Mouse (Mus musculus): ENCODE measurements at regions not wholly inside any gene's neighbourhood (a gene's known extent, or its start where the extent isn't known, plus 50 kb on each side); places are given as distances from the start of the nearest gene placed in this dataset.

GRCm38 (mm10) chr3:120477232-120477631 is 693.0 kb upstream of the Ptbp2 start:
- no peak for DNase-seq (ENCODE audit: low spot score)
- WGBS = 57% methylated on average over 2 of the region's 2 CpGs
- ATAC-seq (replicated peaks; ENCODE audit: low FRiP score, low TSS enrichment, low read depth) = no peak
- H3K9me3 ChIP-seq (ENCODE audit: control insufficient read depth, low read length) = no peaks in the 10 kb centered on the region
- no peak overlapping the region for H3K4me3 ChIP-seq (ENCODE audit: low read depth, low read length)
- no peaks in the 10 kb centered on the region for H3K27me3 ChIP-seq (replicated peaks; ENCODE audit: control insufficient read depth, insufficient read depth, low read length)
- H3K27ac ChIP-seq (ENCODE audit: low read depth) = no peak overlapping the region
- no peaks in the 10 kb centered on the region for H3K36me3 ChIP-seq (ENCODE audit: control insufficient read depth, insufficient read depth, low read length)
- H3K9ac ChIP-seq (ENCODE audit: low read length) = no peak overlapping the region
- H3K4me1 ChIP-seq (replicated peaks; ENCODE audit: control insufficient read depth, insufficient read depth, low read length) = 0 out of 2 replicates have a peak, but pooled peaks cover 5% of the 10 kb centered on the region
- H3K4me2 ChIP-seq (ENCODE audit: low read length) = no peak overlapping the region

- H3K4me2 ChIP-seq (ENCODE audit: low read length) = no peak overlapping the region
- WGBS = 27% methylated on average over 2 of the region's 2 CpGs
- H3K36me3 ChIP-seq (ENCODE audit: control insufficient read depth, insufficient read depth, low read length) = no peaks in the 10 kb centered on the region
- 0 out of 2 replicates have a peak, but pooled peaks cover 5% of the 10 kb centered on the region for H3K4me1 ChIP-seq (replicated peaks; ENCODE audit: control insufficient read depth, insufficient read depth, low read length)
- H3K4me3 ChIP-seq (ENCODE audit: low read depth, low read length) = no peak overlapping the region
- H3K9ac ChIP-seq (ENCODE audit: low read length) = no peak overlapping the region
- no peaks in the 10 kb centered on the region for H3K9me3 ChIP-seq (ENCODE audit: control insufficient read depth, low read length)
- H3K27ac ChIP-seq (ENCODE audit: low read depth) = no peak overlapping the region
- no peak for DNase-seq (ENCODE audit: low spot score)
- no peaks in the 10 kb centered on the region for H3K27me3 ChIP-seq (replicated peaks; ENCODE audit: control insufficient read depth, insufficient read depth, low read length)
- peak; percentile 79 for ATAC-seq (replicated peaks; ENCODE audit: low FRiP score, low TSS enrichment, low read depth)
Observed at GRCm38 (mm10) chr3:120473645-120474038, 689.4 kb upstream of the Ptbp2 start.

- Histone ChIP-seq H3K9ac (ENCODE audit: low read length) (no peak overlapping the region), H3K27me3 (replicated peaks; ENCODE audit: control insufficient read depth, insufficient read depth, low read length) (no peaks in the 10 kb centered on the region), H3K4me3 (ENCODE audit: low read depth, low read length) (no peak overlapping the region), H3K27ac (ENCODE audit: low read depth) (no peak overlapping the region), H3K9me3 (ENCODE audit: control insufficient read depth, low read length) (no peaks in the 10 kb centered on the region), H3K4me1 (replicated peaks; ENCODE audit: control insufficient read depth, insufficient read depth, low read length) (0 out of 2 replicates have a peak, but pooled peaks cover 5% of the 10 kb centered on the region), H3K36me3 (ENCODE audit: control insufficient read depth, insufficient read depth, low read length) (no peaks in the 10 kb centered on the region), H3K4me2 (ENCODE audit: low read length) (no peak overlapping the region)
- ATAC-seq (replicated peaks; ENCODE audit: low FRiP score, low TSS enrichment, low read depth) = peak; percentile 50; the same call in 1 of the 2 replicates
- DNase-seq (ENCODE audit: low spot score) = no peak
- 49% methylated on average over 13 of the region's 13 CpGs for WGBS
Observed at GRCm38 (mm10) chr3:120472687-120473644, 688.7 kb upstream of the Ptbp2 start.

GRCm38 (mm10) chr3:120471878-120472444 is 687.7 kb upstream of the Ptbp2 start:
- Histone ChIP-seq H3K9ac (ENCODE audit: low read length) (no peak overlapping the region), H3K4me3 (ENCODE audit: low read depth, low read length) (no peak overlapping the region), H3K36me3 (ENCODE audit: control insufficient read depth, insufficient read depth, low read length) (no peaks in the 10 kb centered on the region), H3K9me3 (ENCODE audit: control insufficient read depth, low read length) (no peaks in the 10 kb centered on the region), H3K27me3 (replicated peaks; ENCODE audit: control insufficient read depth, insufficient read depth, low read length) (no peaks in the 10 kb centered on the region), H3K4me2 (ENCODE audit: low read length) (no peak overlapping the region), H3K4me1 (replicated peaks; ENCODE audit: control insufficient read depth, insufficient read depth, low read length) (0 out of 2 replicates have a peak, but pooled peaks cover 5% of the 10 kb centered on the region), H3K27ac (ENCODE audit: low read depth) (no peak overlapping the region)
- ATAC-seq (replicated peaks; ENCODE audit: low FRiP score, low TSS enrichment, low read depth) (no peak), DNase-seq (ENCODE audit: low spot score) (no peak)
- 81% methylated on average over 2 of the region's 2 CpGs for WGBS

GRCm38 (mm10) chr3:120468887-120469286 is 684.6 kb upstream of the Ptbp2 start:
- Histone ChIP-seq H3K4me1 (replicated peaks; ENCODE audit: control insufficient read depth, insufficient read depth, low read length) (0 out of 2 replicates have a peak, but pooled peaks cover 5% of the 10 kb centered on the region), H3K9ac (ENCODE audit: low read length) (no peak overlapping the region), H3K27me3 (replicated peaks; ENCODE audit: control insufficient read depth, insufficient read depth, low read length) (no peaks in the 10 kb centered on the region), H3K9me3 (ENCODE audit: control insufficient read depth, low read length) (no peaks in the 10 kb centered on the region), H3K27ac (ENCODE audit: low read depth) (no peak overlapping the region), H3K4me2 (ENCODE audit: low read length) (no peak overlapping the region), H3K4me3 (ENCODE audit: low read depth, low read length) (no peak overlapping the region), H3K36me3 (ENCODE audit: control insufficient read depth, insufficient read depth, low read length) (no peaks in the 10 kb centered on the region)
- DNase-seq (ENCODE audit: low spot score) (no peak), ATAC-seq (replicated peaks; ENCODE audit: low FRiP score, low TSS enrichment, low read depth) (no peak)
- WGBS = 65% methylated on average over 2 of the region's 2 CpGs

- H3K36me3 ChIP-seq (ENCODE audit: control insufficient read depth, insufficient read depth, low read length) = no peaks in the 10 kb centered on the region
- H3K27ac ChIP-seq (ENCODE audit: low read depth) = no peak overlapping the region
- no peak for ATAC-seq (replicated peaks; ENCODE audit: low FRiP score, low TSS enrichment, low read depth)
- no peak overlapping the region for H3K4me3 ChIP-seq (ENCODE audit: low read depth, low read length)
- H3K4me1 ChIP-seq (replicated peaks; ENCODE audit: control insufficient read depth, insufficient read depth, low read length) = no peaks in the 10 kb centered on the region
- H3K4me2 ChIP-seq (ENCODE audit: low read length) = no peak overlapping the region
- H3K27me3 ChIP-seq (replicated peaks; ENCODE audit: control insufficient read depth, insufficient read depth, low read length) = no peaks in the 10 kb centered on the region
- no peaks in the 10 kb centered on the region for H3K9me3 ChIP-seq (ENCODE audit: control insufficient read depth, low read length)
- no peak for DNase-seq (ENCODE audit: low spot score)
- H3K9ac ChIP-seq (ENCODE audit: low read length) = no peak overlapping the region
Observed at GRCm38 (mm10) chr3:120460717-120461116, 676.5 kb upstream of the Ptbp2 start.

- WGBS = 52% methylated on average over 7 of the region's 7 CpGs
- H3K9me3 ChIP-seq (ENCODE audit: control insufficient read depth, low read length) = no peaks in the 10 kb centered on the region
Observed at GRCm38 (mm10) chr3:120457912-120458311, 673.6 kb upstream of the Ptbp2 start.

GRCm38 (mm10) chr3:120441127-120441526 is 656.9 kb upstream of the Ptbp2 start:
- H3K4me2 ChIP-seq (ENCODE audit: low read length) = no peak overlapping the region
- 79% methylated on average over 4 of the region's 4 CpGs for WGBS
- H3K27ac ChIP-seq (ENCODE audit: low read depth) = no peak overlapping the region
- H3K4me3 ChIP-seq (ENCODE audit: low read depth, low read length) = no peak overlapping the region
- no peak overlapping the region for H3K9ac ChIP-seq (ENCODE audit: low read length)
- H3K27me3 ChIP-seq (replicated peaks; ENCODE audit: control insufficient read depth, insufficient read depth, low read length) = no peaks in the 10 kb centered on the region
- H3K36me3 ChIP-seq (ENCODE audit: control insufficient read depth, insufficient read depth, low read length) = no peaks in the 10 kb centered on the region
- no peaks in the 10 kb centered on the region for H3K4me1 ChIP-seq (replicated peaks; ENCODE audit: control insufficient read depth, insufficient read depth, low read length)
- DNase-seq (ENCODE audit: low spot score) (no peak), ATAC-seq (replicated peaks; ENCODE audit: low FRiP score, low TSS enrichment, low read depth) (no peak)
- H3K9me3 ChIP-seq (ENCODE audit: control insufficient read depth, low read length) = no peaks in the 10 kb centered on the region

More at GRCm38 (mm10) chr3:120457912-120458311, 673.6 kb upstream of the Ptbp2 start:
- H3K36me3 ChIP-seq (ENCODE audit: control insufficient read depth, insufficient read depth, low read length) = no peaks in the 10 kb centered on the region
- H3K27me3 ChIP-seq (replicated peaks; ENCODE audit: control insufficient read depth, insufficient read depth, low read length) = no peaks in the 10 kb centered on the region
- ATAC-seq (replicated peaks; ENCODE audit: low FRiP score, low TSS enrichment, low read depth) = no peak
- no peak overlapping the region for H3K27ac ChIP-seq (ENCODE audit: low read depth)
- H3K4me1 ChIP-seq (replicated peaks; ENCODE audit: control insufficient read depth, insufficient read depth, low read length) = no peaks in the 10 kb centered on the region
- H3K4me2 ChIP-seq (ENCODE audit: low read length) = no peak overlapping the region
- no peak for DNase-seq (ENCODE audit: low spot score)
- H3K4me3 ChIP-seq (ENCODE audit: low read depth, low read length) = no peak overlapping the region
- no peak overlapping the region for H3K9ac ChIP-seq (ENCODE audit: low read length)
